Mouse (Mus musculus): ENCODE results near the gene Zfp592. TPM values are rescaled to one million over a fixed set of nuclear protein-coding genes. Genes with fewer than 3 reads are reported as not detected.

Zfp592 gene
- total RNA-seq (2023) = 100 to 1,000 TPM; 103 to 121 TPM

DNA sequence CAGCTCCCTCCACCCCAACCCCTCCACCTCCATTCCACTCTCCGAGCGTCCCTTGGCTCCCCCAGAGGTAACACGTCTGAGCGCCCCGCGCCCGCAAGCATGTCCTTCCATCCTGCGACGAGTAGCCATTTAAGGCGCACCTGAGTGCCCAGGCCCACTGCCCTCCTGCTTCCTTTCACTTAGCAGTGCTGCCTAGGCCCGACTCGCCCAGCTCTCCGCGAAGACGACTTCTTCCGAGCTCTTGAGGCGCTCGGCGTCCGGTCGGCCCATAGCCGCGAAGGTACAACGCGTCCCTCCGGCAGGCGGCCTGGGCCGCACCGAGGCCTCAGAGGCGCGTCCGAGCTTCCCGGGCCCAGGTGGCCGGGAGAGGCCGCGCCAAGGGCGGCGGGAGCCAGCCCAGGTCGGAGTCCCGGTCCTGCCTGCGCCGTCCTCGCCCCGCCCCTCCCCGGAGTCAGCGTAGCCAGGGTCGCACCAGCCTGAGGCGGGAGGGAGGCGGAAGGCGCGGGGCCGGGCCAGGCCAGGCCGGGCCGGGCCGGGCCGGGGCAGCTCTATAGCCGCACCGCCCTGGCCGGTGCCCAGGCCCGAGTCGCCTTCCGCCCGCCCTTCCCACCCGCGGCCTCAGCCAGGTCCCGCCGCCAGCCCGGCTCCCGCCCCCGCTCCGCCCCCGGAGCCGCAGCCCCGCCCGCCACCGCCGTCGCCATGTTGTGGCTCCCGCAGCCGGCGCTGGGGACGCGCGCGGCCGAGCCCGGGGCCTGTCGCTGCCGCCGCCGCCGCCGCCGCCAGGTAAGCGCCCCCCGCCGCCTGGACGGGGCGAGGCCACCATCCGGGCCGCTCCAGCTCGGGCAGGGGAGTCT is at the start of gene Zfp592:
Gene Zfp592, plus strand, starts transcription at position 702 of the 854 bp plus-strand sequence.

GRCm38 (mm10) chr7:80947445-80948350 is 45.8 kb upstream of the Zfp592 start, which contains the start of gene Sec11a:
Gene Sec11a, minus strand, starts transcription at chr7:80947780.

DNA sequence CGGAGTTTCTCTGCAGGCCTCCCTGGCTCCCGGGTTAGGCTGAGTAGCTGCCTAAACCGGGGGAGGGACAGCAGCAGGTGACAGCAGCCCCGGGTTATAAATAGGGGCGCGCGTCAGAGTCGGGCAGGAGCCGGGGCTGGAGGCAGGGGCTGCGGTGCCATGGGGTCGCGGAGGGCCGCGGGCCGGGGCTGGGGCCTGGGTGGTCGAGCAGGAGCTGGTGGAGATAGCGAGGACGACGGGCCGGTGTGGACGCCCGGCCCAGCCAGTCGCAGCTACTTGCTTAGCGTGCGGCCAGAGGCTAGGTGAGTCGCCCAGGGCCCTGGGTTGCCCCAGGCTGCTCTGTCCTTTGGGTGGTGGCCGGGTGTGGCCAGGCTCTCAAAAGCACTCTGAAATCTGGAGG is 64.0 kb downstream of the Zfp592 start, which contains the start of gene Alpk3:
Gene Alpk3, plus strand, starts transcription at position 130 of the 400 bp plus-strand sequence.

Other genes with a start within 250 kb of the Zfp592 start
- gene Iqgap1, start 167.7 kb upstream of the Zfp592 start, total RNA-seq (2023) = 100 to 1,000 TPM; 481 to 510 TPM
- gene Zscan2, start 132.8 kb upstream of the Zfp592 start, total RNA-seq (2023) = 10 to 100 TPM in 1 of 2 experiments, 1 to 10 TPM in 1; 8.0 to 14.0 TPM
- 10 to 100 TPM; 22.1 to 22.9 TPM for gene Wdr73, start 92.4 kb upstream of the Zfp592 start, total RNA-seq (2023)
- gene Nmb, start 88.6 kb upstream of the Zfp592 start, total RNA-seq (2023) = 10 to 100 TPM; 10.4 to 14.0 TPM
- 10 to 100 TPM; 71.6 to 79.3 TPM for gene Sec11a, start 45.9 kb upstream of the Zfp592 start, total RNA-seq (2023)
- under 1 TPM; 0.23 to 0.42 TPM for gene Alpk3, start 63.9 kb downstream of the Zfp592 start, total RNA-seq (2023)
- gene Slc28a1, start 121.1 kb downstream of the Zfp592 start, total RNA-seq (2023) = not detected
- gene Pde8a, start 219.9 kb downstream of the Zfp592 start, total RNA-seq (2023) = 10 to 100 TPM; 12.8 to 13.7 TPM

Measured in B cell, adult 67 days (primary cell).